Mouse (Mus musculus): ENCODE measurements at regions not wholly inside any gene's neighbourhood (a gene's known extent, or its start where the extent isn't known, plus 50 kb on each side); places are given as distances from the start of the nearest gene placed in this dataset.

DNA sequence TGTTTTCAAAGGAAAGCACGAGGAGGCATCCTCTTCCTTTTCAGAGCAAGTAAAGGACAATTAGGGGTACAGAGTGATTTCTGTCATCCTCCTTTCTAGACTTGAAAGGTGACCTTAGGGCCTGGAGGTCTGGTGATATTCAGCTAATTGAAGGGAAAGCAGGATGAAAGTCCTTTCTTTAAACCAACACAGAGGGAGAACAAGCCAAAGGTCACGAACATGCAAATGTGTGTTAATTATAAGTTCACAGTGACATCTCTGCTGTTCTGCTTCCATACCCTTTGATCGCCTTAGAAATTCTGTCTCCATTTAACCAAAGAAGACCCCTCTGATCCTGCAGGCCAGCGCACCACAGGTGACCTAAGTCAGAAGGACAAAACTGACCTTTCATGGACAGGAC is 2126.3 kb upstream of the Lrrc6 start:
- DNase-seq = peak in 1 of 2 experiments; percentile 12

DNA sequence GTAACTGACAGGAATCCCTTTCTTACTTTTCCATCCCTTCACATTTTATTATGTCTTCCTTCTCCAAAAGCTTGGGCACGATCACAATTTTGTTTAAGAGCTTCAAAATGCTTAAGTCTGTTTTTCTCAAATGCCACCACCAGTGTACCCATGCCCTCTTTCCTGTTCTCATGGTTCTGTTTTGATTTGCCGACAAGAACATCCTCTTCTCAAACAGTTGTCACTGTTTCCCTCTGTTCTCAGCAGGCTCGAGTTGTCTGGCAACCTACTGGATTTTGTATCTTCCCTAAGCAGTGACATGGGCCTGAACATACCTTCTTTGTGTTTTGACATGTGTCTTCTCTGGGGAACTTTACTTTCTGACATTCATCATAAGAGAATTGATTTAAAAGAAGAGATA is 2124.1 kb upstream of the Lrrc6 start:
- no peak for DNase-seq

DNA sequence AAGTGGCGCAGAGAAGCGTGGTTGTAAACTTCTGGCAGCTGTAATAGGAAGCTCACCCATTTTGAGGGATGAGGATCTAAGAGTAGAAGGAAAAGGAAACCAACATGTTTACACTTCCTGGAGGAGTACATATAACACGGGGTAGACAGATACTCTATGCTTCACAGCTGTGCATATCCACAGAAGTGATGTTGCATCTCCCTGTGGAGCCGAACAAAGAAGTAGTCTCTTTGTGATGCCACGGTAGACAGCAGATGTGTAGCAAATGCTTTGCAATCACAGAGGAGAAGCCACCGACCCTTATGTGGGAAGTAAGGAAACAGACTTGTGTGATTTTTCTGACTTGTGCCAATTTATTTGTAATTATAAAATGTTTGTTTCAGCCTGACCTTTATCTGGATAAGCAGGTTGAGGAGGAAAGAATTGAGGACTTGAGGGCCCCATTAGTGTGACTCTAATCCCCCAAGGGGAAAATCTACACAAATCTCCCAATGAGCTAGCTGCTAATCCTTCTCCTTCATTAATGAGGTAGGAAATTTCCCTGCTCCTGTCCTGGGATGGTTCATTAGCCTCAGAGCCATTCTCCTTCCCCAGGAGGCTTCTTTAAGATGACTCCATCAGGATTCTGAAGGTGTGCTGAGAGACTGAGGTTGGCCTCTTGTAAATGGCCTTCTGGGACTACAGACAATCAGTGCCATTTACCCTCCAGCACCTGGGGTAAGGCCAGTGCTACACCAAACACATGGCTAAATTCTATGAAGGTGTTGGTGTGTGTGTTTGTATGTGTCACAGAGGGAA is 2119.9 kb upstream of the Lrrc6 start:
- no peak for DNase-seq

DNA sequence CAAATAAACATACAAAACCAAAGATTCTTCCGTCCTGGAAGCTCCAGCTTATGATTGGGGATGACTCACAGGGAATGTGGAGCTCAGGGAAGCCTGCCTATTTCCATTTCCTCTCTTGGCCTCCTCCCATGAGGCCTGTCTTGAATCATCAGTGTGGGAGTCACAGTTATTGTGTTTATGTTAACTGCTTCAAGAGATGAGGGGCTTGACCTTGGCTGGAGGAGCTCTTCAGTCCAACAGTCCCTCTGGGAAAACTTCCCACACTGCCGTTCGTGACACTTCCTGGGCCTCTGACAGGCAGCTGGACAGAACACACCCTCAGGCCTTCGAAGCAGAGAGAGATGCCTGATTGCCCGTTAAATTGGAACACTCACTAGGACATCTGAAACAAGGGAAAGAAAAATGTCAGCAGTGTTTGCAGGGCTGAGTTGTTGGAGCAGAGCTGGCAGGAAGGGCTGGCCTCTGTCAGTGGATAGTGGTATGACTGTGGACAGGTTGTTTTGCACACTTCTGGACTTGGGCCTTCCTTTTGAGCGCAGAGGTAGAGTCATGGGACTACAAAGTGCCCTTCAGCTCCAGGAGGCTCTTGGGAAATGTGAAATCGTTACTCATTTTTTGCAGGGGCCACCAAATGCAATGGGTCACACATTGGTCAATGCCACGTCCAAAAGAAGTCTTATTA is 2105.5 kb upstream of the Lrrc6 start:
- DNase-seq = peak; percentile 21 to 38

DNA sequence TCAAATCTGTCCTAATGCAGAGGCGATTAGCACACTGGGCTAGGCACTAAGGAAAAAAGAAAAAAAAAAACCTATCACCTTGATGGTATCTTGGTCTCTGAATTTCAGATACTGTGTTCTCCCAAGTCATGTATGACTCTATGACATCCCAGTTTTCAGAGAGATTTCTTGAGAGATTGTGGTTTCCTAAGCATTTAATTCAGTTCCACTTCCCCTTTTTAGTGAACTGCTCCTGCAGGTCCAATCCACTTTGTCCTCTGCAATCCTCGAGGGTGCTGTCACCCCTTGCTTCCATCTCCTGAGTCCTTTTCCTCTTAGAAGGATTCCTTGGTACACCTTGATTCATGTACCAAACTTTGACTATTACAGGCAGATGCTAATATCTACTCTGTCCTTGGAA is 2104.8 kb upstream of the Lrrc6 start:
- no peak for DNase-seq

DNA sequence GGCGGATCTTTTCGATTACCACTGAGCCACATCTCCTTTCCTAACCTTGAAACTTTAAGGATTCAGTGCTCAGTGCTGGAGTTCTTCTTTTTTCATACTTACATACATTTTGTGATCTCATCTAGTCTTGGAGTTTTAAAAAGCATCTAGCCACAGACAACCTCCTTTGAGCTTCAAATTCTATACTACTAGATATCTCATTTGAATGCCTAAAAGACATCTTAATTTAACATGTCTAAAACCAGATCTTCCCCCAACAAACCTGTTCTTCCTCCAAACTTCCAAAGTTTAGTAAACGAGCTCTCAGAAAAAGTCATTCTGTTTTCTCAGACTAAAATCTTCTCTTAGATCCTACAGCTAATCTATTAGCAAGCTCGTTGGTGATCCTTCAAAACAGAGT is 2081.5 kb upstream of the Lrrc6 start:
- DNase-seq = no peak

DNA sequence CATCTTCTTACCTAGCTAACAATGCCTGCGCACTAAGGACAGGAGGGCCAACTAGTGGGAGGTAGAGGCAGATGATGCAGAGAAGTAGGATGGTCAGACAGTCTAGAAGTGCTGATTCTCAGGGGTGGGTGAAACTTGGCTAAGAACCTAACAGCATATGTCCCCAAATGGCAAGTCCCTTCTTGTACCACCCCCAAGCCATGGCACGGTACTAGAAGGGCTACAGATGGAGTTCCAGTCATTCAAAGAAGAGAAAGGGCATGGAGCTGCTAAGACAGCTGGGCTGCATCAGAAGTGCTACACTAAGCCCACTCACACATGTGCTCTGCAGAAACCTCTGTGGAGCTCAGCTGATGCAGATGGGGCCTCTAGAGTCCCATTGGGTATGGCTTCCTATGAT is 2078.8 kb upstream of the Lrrc6 start:
- no peak for DNase-seq

DNA sequence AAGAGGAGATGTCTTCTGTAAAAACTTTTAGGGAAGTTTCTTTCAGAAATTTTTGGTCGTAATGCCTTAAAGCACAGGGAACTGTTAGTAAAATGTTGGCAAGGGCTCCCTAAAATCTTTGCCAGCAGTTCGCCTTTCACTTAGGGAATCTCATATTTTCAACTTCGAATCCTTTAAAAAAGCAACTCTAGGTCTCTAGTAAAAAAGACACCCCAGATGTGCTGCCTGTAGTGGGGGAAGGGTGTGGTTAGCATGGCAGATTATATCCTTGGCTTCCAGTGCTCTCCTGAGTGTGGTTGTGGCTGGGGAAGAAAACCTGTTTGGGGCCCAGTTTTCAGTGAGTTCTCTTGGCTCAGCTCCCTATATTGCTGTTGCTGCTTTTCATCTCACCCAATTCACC is 2059.9 kb upstream of the Lrrc6 start:
- no peak for DNase-seq

DNA sequence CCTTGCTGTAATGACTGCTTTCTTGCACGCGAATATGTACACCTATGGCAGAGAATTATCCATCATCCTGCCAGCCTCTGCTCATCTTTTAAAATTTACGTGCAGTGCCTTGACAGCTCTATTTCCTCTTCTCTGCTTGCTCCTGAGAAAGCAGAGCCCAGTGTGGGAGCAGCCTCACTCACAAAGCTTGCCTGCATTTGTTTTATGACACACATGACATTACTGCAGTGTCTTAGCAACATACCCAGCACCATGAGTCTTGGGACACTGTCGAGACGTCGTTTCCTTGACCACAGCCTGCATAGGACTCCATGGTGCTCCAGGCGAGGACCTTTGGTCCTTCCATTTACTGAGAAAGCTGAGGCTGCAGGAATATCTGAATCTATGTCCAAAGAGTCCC is 2055.4 kb upstream of the Lrrc6 start:
- no peak for DNase-seq

DNA sequence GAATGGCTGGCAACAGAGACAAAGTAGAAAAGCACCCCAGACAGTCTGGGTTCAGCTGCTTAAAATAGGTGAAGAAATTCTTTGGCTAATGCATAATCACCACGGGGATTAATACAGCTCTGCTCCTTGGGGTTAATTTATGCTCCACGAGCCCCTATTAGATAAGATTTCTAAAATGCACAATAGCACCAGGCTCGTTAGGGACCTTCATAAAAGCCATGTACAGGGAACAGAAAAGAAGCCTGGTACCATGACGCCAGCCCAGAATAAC is 2035.3 kb upstream of the Lrrc6 start:
- no peak for DNase-seq

DNA sequence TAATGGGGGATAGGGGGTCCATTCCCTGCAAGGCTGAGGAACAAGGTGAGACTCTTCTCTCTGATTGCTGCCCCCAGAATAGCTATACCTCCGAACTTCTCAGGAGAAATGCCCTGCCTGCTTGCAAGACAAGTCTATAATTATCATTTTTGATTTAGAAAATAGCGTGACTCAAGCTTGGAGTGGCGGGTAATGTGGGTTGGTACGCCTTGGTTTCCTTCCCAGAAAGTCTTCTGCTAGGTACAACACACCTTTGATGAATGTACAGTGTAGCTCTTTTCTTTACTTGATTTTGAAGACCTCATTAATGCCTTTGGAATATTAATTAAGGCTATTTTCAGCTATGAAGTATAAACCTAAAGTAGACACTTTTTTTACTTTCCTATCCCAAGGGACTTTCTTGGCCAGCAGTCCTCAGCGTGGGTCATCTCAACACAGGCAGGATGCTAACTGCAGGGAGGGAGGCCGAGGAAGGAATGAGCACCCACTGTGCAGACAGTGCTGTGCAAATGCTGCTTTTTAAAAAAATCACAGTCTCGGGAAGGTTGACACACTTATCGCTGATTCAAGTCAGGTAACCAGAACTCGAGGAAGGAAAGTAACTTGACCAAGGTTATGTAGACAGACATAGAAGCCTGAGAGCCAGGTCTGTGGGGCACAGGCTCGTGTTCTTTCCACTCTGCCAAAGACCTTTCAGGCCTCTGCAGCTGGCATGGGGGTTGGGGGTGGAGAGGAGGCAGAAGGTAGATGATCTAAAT is 2034.8 kb upstream of the Lrrc6 start:
- no peak for DNase-seq

DNA sequence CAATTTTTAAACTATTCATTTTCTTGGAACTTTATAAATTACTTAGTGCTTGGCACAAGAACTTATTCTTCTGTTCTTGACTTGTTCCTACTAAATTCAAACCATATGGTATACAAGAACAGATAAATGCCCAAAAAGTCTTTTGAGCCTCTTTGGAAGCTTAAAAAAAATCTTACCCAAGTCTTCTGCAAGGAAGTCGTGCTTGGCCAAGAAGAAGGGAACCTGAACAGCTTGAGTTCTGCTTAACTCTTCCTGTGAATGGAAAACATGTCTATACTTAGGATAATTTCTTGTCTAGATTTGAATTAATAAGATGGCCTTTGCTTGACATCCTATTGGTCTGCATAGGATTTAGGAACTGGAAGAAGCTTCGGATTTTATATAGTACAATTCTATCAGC is 2020.0 kb upstream of the Lrrc6 start:
- DNase-seq = no peak

DNA sequence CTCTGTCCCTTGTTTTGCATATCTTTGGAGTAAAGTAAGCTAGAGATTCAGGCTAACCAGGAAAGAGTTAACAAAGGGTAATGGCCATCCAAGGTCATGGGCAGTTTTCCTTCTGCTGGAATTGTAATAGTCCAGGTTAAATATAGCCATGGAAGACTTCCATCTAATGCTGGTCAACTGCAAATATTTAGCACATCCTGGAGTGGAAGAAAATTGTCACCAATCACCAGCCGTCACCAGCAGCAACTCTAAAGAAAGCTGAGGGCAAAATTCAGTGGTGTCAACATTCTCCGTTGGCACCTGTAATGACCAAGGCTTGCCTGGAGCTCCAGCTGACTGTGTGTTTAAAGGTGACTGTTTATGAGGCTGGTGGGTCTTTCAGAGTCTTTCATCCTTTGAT is 2011.7 kb upstream of the Lrrc6 start:
- no peak for DNase-seq

DNA sequence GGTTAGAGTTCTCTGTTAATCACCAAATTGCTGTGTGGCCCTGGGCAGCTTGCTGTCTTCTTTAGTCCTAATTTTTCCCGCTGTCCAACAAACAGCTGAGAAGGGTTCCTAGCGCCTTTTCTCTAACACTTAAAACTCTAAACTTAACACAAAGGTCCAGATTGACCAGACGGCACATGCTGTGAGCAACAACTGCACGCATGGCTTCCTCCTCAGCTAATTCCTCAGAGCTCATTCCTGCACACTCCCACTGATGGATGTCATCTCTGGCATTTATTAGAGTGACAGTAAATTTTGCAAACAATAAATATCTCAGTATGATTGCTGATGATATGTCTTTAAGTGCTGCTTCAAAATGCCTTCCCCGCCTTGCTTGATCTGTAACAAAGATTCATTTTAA is 2007.5 kb upstream of the Lrrc6 start:
- DNase-seq = peak in 1 of 2 experiments; percentile 3

DNA sequence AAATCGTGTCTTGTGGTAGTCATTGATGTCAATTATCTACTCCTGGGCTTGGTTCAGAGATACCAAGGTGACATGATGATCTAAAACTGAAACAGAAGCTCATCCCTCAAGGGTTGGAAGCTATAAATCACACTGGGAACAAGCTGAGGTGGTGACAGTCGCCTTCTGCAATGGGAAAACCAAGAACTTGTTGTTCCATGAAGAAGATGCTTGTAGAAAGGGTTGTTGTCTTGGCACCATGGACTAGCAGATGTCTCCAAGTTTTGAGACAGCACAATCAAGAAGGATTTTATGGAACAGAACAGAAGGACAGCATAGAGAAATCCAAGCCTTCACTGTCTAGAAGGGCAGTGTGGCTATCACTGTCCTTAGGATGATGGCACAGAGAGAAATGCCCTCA is 2005.4 kb upstream of the Lrrc6 start:
- no peak for DNase-seq

DNA sequence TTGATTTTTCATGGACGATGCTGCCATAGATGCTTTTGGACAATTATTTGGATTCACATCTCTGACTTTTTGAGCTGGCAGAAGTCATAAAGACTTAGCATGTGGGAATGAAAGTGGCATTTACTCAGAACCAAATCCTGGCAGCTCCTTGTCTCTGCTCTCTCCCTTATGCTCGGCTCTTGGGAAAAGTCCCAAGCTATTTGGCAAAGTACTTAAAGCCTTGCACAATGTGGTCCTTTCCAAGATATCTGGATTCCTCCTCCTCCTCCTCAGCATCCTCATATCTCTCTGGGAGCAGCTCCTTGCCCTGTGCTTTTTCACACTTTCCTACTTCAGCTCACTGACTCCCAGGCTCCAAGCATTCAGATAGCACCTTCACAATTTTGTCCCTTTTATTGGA is 1995.7 kb upstream of the Lrrc6 start:
- no peak for DNase-seq

DNA sequence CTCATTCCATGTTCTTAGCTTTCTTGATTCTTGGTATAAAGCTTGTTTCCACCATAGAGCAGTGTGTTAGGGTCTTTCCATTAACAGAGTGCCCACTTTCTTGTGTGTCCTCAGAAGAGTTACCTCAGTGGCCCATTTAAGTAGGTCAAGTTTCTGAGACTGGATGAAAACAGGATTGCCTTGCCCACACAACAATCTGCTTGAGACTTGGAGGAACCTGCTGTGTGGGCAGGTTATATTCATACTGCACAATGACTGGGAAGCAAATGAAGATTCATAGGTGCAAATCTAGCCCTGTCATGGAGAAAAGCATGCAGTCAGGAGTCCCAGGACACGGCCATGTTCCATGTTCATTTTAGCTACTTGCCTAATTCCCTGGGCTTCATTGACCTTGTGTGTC is 1984.1 kb upstream of the Lrrc6 start:
- DNase-seq = no peak

DNA sequence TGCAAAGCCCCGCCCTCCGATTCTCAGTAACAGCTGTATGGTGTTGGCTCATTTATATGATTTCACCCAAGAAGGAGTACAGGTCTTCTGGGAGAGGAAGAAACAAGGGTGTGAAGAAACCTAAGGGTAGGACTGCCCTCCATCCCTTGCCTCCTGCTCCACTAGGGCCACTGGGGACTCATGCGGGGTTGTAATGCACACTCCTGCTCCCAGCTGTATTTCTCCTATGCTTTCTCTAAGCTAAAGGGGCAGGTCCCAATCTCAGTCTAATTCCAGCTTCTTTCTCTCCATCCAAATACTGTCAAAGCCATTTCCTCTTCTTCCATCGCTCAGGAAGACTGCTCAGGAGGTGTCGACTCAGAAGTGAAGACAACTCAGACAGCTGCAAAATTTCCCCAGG is 1977.0 kb upstream of the Lrrc6 start:
- DNase-seq = no peak

DNA sequence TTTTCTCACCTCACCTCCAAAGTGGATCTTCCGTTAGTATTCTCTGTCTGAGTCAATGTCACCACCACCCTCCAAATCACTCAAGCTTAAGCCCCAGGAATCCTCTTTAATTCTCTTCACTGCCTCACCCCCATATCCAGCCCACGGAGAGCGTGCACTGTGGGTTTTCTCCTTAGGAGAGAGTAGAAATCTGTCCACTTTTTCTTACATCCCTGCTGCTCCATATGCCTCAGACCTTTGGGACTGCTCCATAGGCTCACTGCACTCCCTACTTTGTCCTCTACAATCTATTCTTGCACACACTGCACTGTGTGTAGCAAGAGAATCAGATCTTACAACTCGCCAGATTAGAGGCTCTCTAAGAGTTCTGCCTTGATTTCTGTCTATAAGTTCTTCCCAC is 1971.2 kb upstream of the Lrrc6 start:
- no peak for DNase-seq

DNA sequence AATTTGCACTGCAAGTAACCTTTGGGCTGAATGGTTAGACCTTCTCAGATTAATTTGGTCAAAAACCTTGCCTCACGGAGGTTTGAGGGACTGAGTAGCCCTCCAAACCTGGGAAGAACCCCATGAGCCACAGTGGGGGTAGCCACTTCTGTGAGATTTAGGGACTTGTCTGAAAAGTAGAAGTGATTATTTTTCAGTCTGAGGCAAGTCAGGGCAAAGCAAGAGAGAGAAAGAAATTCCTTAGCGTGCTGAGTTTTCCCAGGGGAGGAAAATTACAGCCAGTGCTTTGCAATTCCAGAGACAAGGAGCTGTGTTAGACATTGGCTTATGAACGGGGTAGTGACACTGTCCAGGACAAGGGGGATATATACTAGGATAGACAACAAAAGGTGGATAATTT is 1962.1 kb upstream of the Lrrc6 start:
- no peak for DNase-seq

DNA sequence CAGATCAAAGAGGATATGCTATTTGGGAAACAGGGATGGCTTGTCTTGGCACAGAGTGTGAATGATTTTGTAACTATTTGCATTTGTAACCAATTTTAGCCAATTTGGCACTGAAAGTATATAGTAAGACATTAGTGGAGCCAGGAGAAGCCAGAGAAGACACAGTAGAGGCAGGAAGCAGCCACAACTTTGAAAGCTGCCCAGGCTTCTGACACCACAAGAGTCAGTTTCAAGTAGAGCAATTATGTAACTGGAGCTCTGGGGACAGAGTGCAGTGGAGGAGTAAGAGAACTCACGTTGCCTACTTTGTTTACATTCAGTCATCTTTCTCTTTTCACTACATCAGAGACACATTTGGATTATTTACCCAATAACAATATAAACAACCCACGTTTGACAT is 1956.5 kb upstream of the Lrrc6 start:
- no peak for DNase-seq

DNA sequence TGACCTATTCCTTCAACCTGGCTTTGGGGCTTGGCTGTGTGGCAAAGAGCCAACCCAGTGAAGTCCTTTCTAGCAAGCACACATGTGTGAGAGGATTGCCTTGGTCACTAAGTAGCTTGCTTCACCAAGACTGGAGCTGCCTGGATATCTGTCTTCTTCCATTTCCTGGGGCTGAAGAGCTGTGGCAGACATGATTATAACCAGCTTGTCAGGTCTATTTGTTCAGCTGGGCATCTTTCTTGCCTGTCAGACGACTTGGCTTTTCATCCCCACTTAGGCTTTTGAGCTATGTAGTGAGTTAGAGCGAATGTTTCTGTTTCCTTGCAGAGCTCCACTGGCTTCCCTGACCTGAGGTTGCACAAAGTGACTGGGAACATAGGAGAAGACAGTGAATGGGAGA is 1951.3 kb upstream of the Lrrc6 start:
- no peak for DNase-seq

DNA sequence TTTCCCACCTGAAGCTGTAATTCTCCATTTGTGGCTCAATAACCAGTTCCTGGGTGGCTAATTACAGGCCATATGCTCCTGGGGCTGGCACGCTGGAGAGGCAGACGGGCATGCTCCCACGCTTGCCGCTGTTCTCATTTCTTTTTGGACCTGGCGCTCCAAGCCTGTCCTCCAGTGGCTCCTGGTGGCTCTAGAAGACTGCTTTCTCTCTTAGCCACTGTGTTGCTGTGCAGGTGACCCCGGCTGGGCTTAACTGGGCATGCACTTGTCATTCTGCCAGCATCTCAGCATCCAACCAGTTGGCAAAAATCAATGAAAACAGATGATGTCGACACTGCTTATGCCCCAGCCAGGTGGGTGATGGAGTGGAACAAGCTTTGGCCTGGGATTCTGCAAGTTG is 1944.6 kb upstream of the Lrrc6 start:
- no peak for DNase-seq

DNA sequence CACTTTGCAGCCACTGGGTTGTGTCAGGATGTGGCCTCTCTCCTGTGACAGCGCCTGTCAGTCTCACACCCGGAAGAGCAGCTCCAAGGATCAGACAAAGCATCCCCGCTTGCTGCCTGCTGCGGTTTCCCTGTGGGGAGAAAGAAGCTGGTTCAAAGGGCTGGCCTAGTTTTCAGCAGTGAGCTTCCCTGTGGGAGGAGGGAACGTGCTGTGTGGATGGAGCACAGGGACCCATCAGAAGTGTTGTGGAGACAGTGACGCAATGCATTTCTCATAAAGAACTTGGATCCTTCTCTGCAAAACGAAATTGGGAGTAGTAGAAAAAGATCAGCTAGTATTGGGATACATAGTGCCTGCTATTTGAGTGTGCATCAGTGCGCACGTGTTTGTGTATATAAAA is 1939.9 kb upstream of the Lrrc6 start:
- DNase-seq = no peak
